Mouse (Mus musculus): ENCODE measurements at regions not wholly inside any gene's neighbourhood (a gene's known extent, or its start where the extent isn't known, plus 50 kb on each side); places are given as distances from the start of the nearest gene placed in this dataset.

DNA sequence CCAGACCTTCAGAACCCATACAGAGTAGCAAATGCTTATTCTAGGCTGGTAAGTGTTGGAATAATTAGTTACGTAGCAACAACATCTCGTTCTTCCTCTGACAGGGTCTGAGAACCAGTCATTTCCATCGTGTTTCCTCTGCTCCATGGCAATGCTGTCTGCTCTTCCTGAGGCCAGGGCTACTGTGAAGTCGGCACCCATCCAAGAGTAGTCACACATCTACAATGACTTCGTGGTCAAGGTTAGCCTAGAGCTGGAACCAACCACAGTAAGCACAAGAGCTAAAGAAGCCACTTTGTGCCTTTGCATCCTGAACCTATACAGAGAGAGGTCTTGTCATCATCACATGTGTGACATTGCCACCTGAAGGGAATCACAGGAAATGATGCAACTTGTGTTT is 124.1 kb upstream of the Rad23b start:
- Histone ChIP-seq H3K4me1 (ENCODE audit: control insufficient read depth in 2 of 2, insufficient read depth in 2 of 2, low read length in 2 of 2) (no peaks in the 10 kb centered on the region), H3K27ac (replicated peaks in 1 of 2; ENCODE audit: control insufficient read depth in 1 of 2, insufficient read depth in 1 of 2, low read depth in 2 of 2, low read length in 2 of 2) (no peak overlapping the region), H3K36me3 (ENCODE audit: control insufficient read depth, insufficient read depth, low read length) (no peaks in the 10 kb centered on the region), H3K9me3 (ENCODE audit: control insufficient read depth, low read length) (no peaks in the 10 kb centered on the region), H3K4me3 (ENCODE audit: control insufficient read depth in 1 of 2, insufficient read depth in 1 of 2, low read depth in 1 of 2, low read length in 2 of 2) (no peak overlapping the region), H3K4me2 (ENCODE audit: low read length) (no peak overlapping the region), H3K9ac (ENCODE audit: low read length) (no peak overlapping the region), H3K27me3 (ENCODE audit: control insufficient read depth, insufficient read depth, low read length) (no peaks in the 10 kb centered on the region)
- 78% methylated on average over 5 of the region's 5 CpGs for WGBS
- no peak for ATAC-seq (ENCODE audit: insufficient number of reproducible peaks, insufficient read depth, low FRiP score, low read depth)

DNA sequence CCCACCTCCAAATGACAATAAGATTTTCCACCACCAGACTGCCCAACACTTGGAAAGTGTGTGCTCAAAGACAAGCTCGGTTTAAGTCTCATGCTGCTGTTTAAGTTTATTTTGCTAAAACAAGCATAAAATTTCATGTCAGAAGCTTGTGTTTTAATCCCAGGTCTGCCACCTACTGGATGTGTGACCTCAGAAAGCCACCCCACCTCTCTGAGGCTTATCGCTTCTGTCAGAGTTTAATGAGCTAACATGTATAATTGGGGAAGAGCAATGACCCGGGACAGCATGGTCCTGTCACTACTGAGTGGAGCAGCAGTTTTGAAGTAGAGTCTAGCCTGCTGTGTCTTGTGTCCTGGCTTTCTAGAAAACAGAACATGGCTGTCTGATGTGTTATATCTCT is 122.4 kb upstream of the Rad23b start:
- H3K9ac ChIP-seq (ENCODE audit: low read length) = no peak overlapping the region
- H3K4me3 ChIP-seq (ENCODE audit: control insufficient read depth in 1 of 2, insufficient read depth in 1 of 2, low read depth in 1 of 2, low read length in 2 of 2) = no peak overlapping the region
- H3K4me1 ChIP-seq (ENCODE audit: control insufficient read depth in 2 of 2, insufficient read depth in 2 of 2, low read length in 2 of 2) = no peaks in the 10 kb centered on the region
- no peaks in the 10 kb centered on the region for H3K36me3 ChIP-seq (ENCODE audit: control insufficient read depth, insufficient read depth, low read length)
- ATAC-seq (ENCODE audit: insufficient number of reproducible peaks, insufficient read depth, low FRiP score, low read depth) = no peak
- H3K4me2 ChIP-seq (ENCODE audit: low read length) = no peak overlapping the region
- no peaks in the 10 kb centered on the region for H3K27me3 ChIP-seq (ENCODE audit: control insufficient read depth, insufficient read depth, low read length)
- H3K9me3 ChIP-seq (ENCODE audit: control insufficient read depth, low read length) = no peaks in the 10 kb centered on the region
- H3K27ac ChIP-seq (replicated peaks in 1 of 2; ENCODE audit: control insufficient read depth in 1 of 2, insufficient read depth in 1 of 2, low read depth in 2 of 2, low read length in 2 of 2) = no peak overlapping the region
- 41% methylated on average over 3 of the region's 3 CpGs for WGBS

DNA sequence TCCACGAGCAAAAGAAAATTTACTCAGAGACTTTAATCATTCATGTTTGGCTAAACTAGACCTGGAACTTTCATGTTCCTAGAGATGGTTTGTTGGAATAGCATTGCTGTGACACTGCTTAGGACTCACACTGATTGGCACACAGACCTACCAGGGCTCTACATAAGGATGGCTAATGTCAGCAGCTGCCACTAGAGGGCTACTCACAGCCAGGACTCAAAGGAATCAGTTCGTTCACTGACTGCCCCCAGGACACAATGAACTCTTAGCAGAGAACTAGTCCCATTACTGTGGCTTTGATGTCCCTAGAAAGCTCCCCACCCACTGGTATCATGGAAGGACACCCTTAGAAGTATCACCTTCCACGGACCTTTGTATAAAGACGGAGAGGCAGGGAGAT is 118.3 kb upstream of the Rad23b start:
- H3K9me3 ChIP-seq (ENCODE audit: control insufficient read depth, low read length) = no peaks in the 10 kb centered on the region
- no peaks in the 10 kb centered on the region for H3K27me3 ChIP-seq (ENCODE audit: control insufficient read depth, insufficient read depth, low read length)
- ATAC-seq (ENCODE audit: insufficient number of reproducible peaks, insufficient read depth, low FRiP score, low read depth) = no peak
- H3K27ac ChIP-seq (replicated peaks in 1 of 2; ENCODE audit: control insufficient read depth in 1 of 2, insufficient read depth in 1 of 2, low read depth in 2 of 2, low read length in 2 of 2) = no peak overlapping the region
- no peak overlapping the region for H3K4me2 ChIP-seq (ENCODE audit: low read length)
- no peaks in the 10 kb centered on the region for H3K36me3 ChIP-seq (ENCODE audit: control insufficient read depth, insufficient read depth, low read length)
- WGBS = 30% methylated on average over 4 of the region's 4 CpGs
- no peak overlapping the region for H3K4me3 ChIP-seq (ENCODE audit: control insufficient read depth in 1 of 2, insufficient read depth in 1 of 2, low read depth in 1 of 2, low read length in 2 of 2)
- H3K4me1 ChIP-seq (ENCODE audit: control insufficient read depth in 2 of 2, insufficient read depth in 2 of 2, low read length in 2 of 2) = no peaks in the 10 kb centered on the region
- no peak overlapping the region for H3K9ac ChIP-seq (ENCODE audit: low read length)

DNA sequence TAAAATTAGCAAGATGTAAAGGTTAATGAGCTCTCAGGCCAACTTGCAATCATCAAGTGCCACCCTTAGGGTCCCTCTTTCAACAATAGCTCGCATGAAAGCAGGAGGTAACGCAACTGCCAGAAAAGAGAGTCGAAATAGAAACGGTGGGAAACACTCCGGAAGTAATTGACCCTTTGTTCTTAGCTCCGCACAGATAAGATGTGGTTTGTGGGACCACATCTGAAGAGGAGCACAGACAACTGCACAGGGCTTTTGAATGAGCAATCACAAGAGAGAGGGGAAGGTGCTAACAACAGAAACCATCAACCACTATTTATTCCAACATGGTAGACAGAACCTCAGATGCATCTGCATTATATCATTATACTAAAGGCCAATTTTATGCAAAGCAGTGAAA is 112.0 kb upstream of the Rad23b start:
- Histone ChIP-seq H3K9ac (ENCODE audit: low read length) (no peak overlapping the region), H3K36me3 (ENCODE audit: control insufficient read depth, insufficient read depth, low read length) (no peaks in the 10 kb centered on the region), H3K27ac (replicated peaks in 1 of 2; ENCODE audit: control insufficient read depth in 1 of 2, insufficient read depth in 1 of 2, low read depth in 2 of 2, low read length in 2 of 2) (no peak overlapping the region), H3K4me1 (ENCODE audit: control insufficient read depth in 2 of 2, insufficient read depth in 2 of 2, low read length in 2 of 2) (no peaks in the 10 kb centered on the region), H3K27me3 (ENCODE audit: control insufficient read depth, insufficient read depth, low read length) (no peaks in the 10 kb centered on the region), H3K9me3 (ENCODE audit: control insufficient read depth, low read length) (no peaks in the 10 kb centered on the region), H3K4me2 (ENCODE audit: low read length) (no peak overlapping the region), H3K4me3 (ENCODE audit: control insufficient read depth in 1 of 2, insufficient read depth in 1 of 2, low read depth in 1 of 2, low read length in 2 of 2) (no peak overlapping the region)
- ATAC-seq (ENCODE audit: insufficient number of reproducible peaks, insufficient read depth, low FRiP score, low read depth) = no peak
- WGBS = 49% methylated on average over 6 of the region's 6 CpGs

DNA sequence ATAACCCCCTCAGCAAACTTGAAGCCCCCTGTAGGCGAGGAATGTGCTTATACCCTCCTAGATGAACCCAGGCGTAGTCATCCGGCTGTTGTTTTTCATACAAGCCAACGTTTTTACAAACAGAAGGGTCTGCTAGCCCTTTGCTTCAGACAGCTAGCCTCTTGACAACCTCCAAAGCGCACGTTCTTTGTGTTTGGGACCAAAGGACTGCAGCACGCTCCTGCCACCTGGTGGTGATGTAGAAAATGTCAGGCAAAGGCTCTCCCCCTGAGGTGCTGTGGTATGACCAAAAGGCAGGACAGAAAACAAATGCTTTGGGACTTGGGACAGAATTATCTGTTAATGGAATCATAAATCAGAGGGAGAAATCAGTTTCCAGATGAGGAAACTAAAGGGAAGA is 109.4 kb upstream of the Rad23b start:
- no peak overlapping the region for H3K4me3 ChIP-seq (ENCODE audit: control insufficient read depth in 1 of 2, insufficient read depth in 1 of 2, low read depth in 1 of 2, low read length in 2 of 2)
- no peaks in the 10 kb centered on the region for H3K4me1 ChIP-seq (ENCODE audit: control insufficient read depth in 2 of 2, insufficient read depth in 2 of 2, low read length in 2 of 2)
- WGBS = 3% methylated on average over 7 of the region's 7 CpGs
- ATAC-seq (ENCODE audit: insufficient number of reproducible peaks, insufficient read depth, low FRiP score, low read depth) = no peak
- no peak overlapping the region for H3K9ac ChIP-seq (ENCODE audit: low read length)
- no peak overlapping the region for H3K27ac ChIP-seq (replicated peaks in 1 of 2; ENCODE audit: control insufficient read depth in 1 of 2, insufficient read depth in 1 of 2, low read depth in 2 of 2, low read length in 2 of 2)
- no peaks in the 10 kb centered on the region for H3K27me3 ChIP-seq (ENCODE audit: control insufficient read depth, insufficient read depth, low read length)
- no peaks in the 10 kb centered on the region for H3K36me3 ChIP-seq (ENCODE audit: control insufficient read depth, insufficient read depth, low read length)
- H3K4me2 ChIP-seq (ENCODE audit: low read length) = 0 out of 2 replicates have a peak overlapping the region, but pooled peaks have one; percentile 17
- H3K9me3 ChIP-seq (ENCODE audit: control insufficient read depth, low read length) = no peaks in the 10 kb centered on the region

DNA sequence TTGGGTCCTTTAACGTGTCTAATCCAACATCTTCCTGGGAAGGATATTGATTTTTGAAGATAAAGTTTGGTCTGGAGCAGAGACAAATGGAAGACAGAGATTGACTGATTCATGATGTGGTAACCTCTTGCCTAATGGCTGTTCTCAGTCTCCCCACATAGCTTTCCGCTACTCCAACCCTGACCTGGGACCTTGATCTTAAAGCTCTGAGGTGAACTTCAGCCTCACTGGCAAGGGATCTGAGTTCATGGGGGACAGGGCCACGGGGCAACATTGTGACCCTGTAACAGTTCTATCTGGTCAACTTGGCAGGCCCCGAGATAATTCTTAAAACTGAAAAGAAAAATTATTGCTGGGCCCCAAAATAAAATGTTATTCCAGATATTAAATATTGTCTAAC is 107.5 kb upstream of the Rad23b start:
- H3K4me1 ChIP-seq (ENCODE audit: control insufficient read depth in 2 of 2, insufficient read depth in 2 of 2, low read length in 2 of 2) = no peaks in the 10 kb centered on the region
- no peak overlapping the region for H3K4me3 ChIP-seq (ENCODE audit: control insufficient read depth in 1 of 2, insufficient read depth in 1 of 2, low read depth in 1 of 2, low read length in 2 of 2)
- H3K27me3 ChIP-seq (ENCODE audit: control insufficient read depth, insufficient read depth, low read length) = no peaks in the 10 kb centered on the region
- ATAC-seq (ENCODE audit: insufficient number of reproducible peaks, insufficient read depth, low FRiP score, low read depth) = no peak
- H3K36me3 ChIP-seq (ENCODE audit: control insufficient read depth, insufficient read depth, low read length) = no peaks in the 10 kb centered on the region
- H3K9me3 ChIP-seq (ENCODE audit: control insufficient read depth, low read length) = no peaks in the 10 kb centered on the region
- H3K27ac ChIP-seq (replicated peaks in 1 of 2; ENCODE audit: control insufficient read depth in 1 of 2, insufficient read depth in 1 of 2, low read depth in 2 of 2, low read length in 2 of 2) = no peak overlapping the region
- WGBS = 85% methylated on average over 4 of the region's 4 CpGs
- no peak overlapping the region for H3K4me2 ChIP-seq (ENCODE audit: low read length)
- no peak overlapping the region for H3K9ac ChIP-seq (ENCODE audit: low read length)

DNA sequence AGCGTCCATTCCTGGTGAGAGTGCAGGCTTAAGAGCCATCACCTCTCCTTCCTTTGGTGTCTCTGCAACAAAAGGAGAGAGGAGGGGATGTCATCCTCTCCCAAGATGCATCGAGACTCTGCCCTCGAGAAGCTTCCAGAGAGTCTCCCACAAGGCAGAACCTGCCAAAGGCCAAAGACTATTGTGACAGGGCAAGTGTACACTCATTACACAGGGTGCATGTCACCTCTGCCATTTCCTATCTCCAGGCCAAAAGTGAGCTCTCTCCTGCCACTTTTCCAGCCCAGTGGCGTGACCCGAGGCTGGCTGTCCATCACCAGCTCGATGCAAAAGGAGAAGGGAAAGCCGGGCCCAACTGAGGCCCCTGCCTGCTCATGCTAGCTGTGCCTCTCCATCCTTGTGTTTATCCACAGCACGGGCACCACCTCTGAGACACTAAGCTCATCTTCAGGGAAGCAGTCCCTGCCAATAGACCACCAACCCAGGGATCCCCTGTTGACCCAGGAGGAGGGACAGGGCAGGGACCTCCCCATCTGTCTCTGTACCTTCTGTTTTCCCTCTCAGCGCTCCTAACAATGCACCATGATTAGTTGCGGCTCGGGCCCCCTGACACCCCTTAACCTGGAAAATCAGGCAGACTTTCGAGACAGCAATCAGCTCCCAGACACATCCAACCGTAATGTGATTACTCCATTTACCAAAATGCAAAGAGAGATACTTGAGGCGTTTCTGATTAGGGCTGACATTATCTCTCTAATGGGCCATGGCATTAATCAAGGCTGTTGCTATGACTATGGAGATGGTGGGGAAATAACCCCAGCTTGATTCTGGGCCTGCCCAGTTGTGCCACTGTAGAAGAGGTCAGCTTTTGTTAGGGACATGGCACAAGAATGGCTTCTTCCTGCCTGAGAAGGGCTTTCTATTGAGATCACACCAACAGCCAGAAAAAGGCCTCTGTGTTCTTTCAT is 106.5 kb upstream of the Rad23b start:
- Histone ChIP-seq H3K36me3 (ENCODE audit: control insufficient read depth, insufficient read depth, low read length) (no peaks in the 10 kb centered on the region), H3K9me3 (ENCODE audit: control insufficient read depth, low read length) (no peaks in the 10 kb centered on the region), H3K27me3 (ENCODE audit: control insufficient read depth, insufficient read depth, low read length) (no peaks in the 10 kb centered on the region), H3K27ac (replicated peaks in 1 of 2; ENCODE audit: control insufficient read depth in 1 of 2, insufficient read depth in 1 of 2, low read depth in 2 of 2, low read length in 2 of 2) (no peak overlapping the region), H3K4me1 (ENCODE audit: control insufficient read depth in 2 of 2, insufficient read depth in 2 of 2, low read length in 2 of 2) (0 out of 4 replicates have a peak, but pooled peaks cover 0 to 2% of the 10 kb centered on the region in 2 experiments), H3K4me3 (ENCODE audit: control insufficient read depth in 1 of 2, insufficient read depth in 1 of 2, low read depth in 1 of 2, low read length in 2 of 2) (no peak overlapping the region), H3K4me2 (ENCODE audit: low read length) (no peak overlapping the region), H3K9ac (ENCODE audit: low read length) (no peak overlapping the region)
- WGBS = 62% methylated on average over 13 of the region's 14 CpGs
- no peak for ATAC-seq (ENCODE audit: insufficient number of reproducible peaks, insufficient read depth, low FRiP score, low read depth)

DNA sequence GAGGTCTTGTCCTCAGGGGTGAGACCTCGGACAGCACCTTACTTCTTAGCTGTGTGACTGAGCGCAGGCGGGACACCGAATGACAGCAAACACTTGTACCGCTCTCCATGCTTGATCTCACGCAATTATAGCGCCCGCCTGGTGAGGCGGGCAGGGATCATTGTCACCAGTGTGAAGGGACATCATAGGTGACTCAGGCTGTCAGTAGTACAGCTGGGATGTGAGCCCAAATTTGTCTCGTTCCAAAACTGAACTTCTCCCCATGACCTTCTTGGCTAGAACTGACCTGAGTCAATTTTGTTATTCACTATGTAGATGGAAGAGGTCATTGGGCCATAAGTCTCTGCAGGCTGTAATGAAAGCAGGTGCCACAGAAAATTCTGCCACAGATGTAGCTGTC is 104.1 kb upstream of the Rad23b start:
- Histone ChIP-seq H3K4me3 (ENCODE audit: control insufficient read depth in 1 of 2, insufficient read depth in 1 of 2, low read depth in 1 of 2, low read length in 2 of 2) (no peak overlapping the region), H3K9ac (ENCODE audit: low read length) (no peak overlapping the region), H3K27ac (replicated peaks in 1 of 2; ENCODE audit: control insufficient read depth in 1 of 2, insufficient read depth in 1 of 2, low read depth in 2 of 2, low read length in 2 of 2) (no peak overlapping the region), H3K27me3 (ENCODE audit: control insufficient read depth, insufficient read depth, low read length) (no peaks in the 10 kb centered on the region), H3K9me3 (ENCODE audit: control insufficient read depth, low read length) (no peaks in the 10 kb centered on the region), H3K36me3 (ENCODE audit: control insufficient read depth, insufficient read depth, low read length) (no peaks in the 10 kb centered on the region), H3K4me1 (ENCODE audit: control insufficient read depth in 2 of 2, insufficient read depth in 2 of 2, low read length in 2 of 2) (0 out of 4 replicates have a peak, but pooled peaks cover 0 to 2% of the 10 kb centered on the region in 2 experiments), H3K4me2 (ENCODE audit: low read length) (no peak overlapping the region)
- no peak for ATAC-seq (ENCODE audit: insufficient number of reproducible peaks, insufficient read depth, low FRiP score, low read depth)
- 70% methylated on average over 10 of the region's 10 CpGs for WGBS
